Mouse (Mus musculus): Measurements from ENCODE around the gene Ckm. TPM values are rescaled to one million over a fixed set of nuclear protein-coding genes. Genes with fewer than 3 reads are reported as not detected.
A peak's percentile ranks its signal among the peaks of the same experiment; 100 is the strongest.

The Ckm gene
- polyA plus RNA-seq (2016; fragmentation: Nextera tagmentation; extraction: Ambion mirVana), result not detected in 2 replicates

DNA sequence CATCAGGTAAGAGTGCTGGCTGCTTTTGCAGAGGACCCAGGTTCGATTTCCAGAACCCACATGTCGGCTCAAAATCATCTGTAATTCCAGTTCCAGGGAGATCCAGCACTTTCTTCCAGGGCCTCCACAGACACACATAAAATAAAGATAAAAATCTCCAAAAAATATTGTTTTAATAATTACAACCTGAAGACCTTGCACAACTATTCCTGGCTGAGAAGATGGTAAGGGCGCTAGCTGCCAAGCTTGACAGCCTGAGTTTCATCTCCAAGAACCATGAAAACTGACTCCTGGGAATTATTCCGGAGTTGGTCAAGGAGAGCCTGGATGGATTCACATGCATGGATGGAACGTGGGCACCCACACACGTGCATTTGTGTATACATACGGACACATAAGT lies at the start of gene Ckm:
TSS of gene Ckm (plus strand) at position 301 of the 400 bp plus-strand sequence.
- 56% methylated on average over 7 of the region's 7 CpGs for WGBS
- no peaks in the 10 kb centered on the region for H3K36me3 ChIP-seq
- no peak for DNase-seq (ENCODE audit: low spot score)
- peak within 1 kb of the TSS; percentile 74 for H3K4me3 ChIP-seq
- peak within 1 kb of the TSS; percentile 68; the same call in 1 of the 2 replicates for H3K27ac ChIP-seq
- H3K27me3 ChIP-seq (ENCODE audit: low read depth, poor library complexity, severe bottlenecking), result peaks cover 73% of the 10 kb centered on the region
- peaks cover 5% of the 10 kb centered on the region for H3K9me3 ChIP-seq (replicated peaks)
- H3K4me1 ChIP-seq, result peaks cover 21% of the 10 kb centered on the region

DNA sequence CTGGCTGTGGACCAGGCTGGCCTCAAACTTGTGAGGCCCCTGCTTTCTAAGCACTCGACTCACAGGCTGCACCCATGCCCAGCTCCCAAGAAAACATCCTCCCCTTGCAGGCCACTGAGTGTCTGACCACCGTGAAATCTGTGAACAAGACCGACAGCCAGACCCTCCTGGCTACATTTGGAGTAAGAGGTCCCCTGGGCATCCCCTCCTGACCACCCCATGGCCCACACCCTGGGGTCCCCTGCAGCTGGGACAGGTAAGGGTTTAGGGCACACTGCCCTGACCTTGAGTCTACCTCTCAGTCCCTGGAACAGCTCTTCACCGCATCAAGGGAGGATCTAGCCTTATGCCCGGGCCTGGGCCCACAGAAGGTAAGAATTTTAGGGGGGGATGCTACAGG lies 49.6 kb upstream of the Ckm start:
- Histone ChIP-seq H3K27ac (no peak overlapping the region), H3K9me3 (replicated peaks) (no peaks in the 10 kb centered on the region), H3K4me1 (peaks cover 13% of the 10 kb centered on the region), H3K36me3 (peaks cover 80% of the 10 kb centered on the region), H3K4me3 (no peak overlapping the region), H3K27me3 (ENCODE audit: low read depth, poor library complexity, severe bottlenecking) (no peaks in the 10 kb centered on the region)
- 92% methylated on average over 5 of the region's 5 CpGs for WGBS
- no peak for DNase-seq (ENCODE audit: low spot score)

DNA sequence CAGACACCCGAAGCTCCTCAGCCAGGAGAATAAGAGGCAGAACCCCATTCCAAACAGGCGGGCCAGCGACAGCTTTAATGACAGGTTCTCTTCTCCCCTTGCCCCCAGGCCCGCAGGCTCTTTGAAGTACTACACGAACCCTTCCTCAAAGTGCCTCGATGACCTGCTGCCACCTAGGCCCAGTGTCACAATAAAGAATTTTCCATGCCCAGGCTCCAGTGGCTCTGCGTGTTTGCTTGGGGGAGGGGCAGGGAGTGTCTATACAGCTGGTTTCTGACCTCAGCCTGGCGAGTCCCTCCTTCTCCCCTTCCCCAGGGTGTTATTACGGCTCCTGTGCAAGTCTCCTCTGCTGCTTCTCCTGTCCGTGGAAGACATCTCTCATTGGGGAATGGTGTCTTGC lies 48.3 kb upstream of the Ckm start:
- Histone ChIP-seq H3K27me3 (ENCODE audit: low read depth, poor library complexity, severe bottlenecking) (no peaks in the 10 kb centered on the region), H3K4me3 (no peak overlapping the region), H3K9me3 (replicated peaks) (no peaks in the 10 kb centered on the region), H3K36me3 (peaks cover 68% of the 10 kb centered on the region), H3K27ac (no peak overlapping the region), H3K4me1 (peaks cover 26% of the 10 kb centered on the region)
- 75% methylated on average over 10 of the region's 10 CpGs for WGBS
- no peak for DNase-seq (ENCODE audit: low spot score)

DNA sequence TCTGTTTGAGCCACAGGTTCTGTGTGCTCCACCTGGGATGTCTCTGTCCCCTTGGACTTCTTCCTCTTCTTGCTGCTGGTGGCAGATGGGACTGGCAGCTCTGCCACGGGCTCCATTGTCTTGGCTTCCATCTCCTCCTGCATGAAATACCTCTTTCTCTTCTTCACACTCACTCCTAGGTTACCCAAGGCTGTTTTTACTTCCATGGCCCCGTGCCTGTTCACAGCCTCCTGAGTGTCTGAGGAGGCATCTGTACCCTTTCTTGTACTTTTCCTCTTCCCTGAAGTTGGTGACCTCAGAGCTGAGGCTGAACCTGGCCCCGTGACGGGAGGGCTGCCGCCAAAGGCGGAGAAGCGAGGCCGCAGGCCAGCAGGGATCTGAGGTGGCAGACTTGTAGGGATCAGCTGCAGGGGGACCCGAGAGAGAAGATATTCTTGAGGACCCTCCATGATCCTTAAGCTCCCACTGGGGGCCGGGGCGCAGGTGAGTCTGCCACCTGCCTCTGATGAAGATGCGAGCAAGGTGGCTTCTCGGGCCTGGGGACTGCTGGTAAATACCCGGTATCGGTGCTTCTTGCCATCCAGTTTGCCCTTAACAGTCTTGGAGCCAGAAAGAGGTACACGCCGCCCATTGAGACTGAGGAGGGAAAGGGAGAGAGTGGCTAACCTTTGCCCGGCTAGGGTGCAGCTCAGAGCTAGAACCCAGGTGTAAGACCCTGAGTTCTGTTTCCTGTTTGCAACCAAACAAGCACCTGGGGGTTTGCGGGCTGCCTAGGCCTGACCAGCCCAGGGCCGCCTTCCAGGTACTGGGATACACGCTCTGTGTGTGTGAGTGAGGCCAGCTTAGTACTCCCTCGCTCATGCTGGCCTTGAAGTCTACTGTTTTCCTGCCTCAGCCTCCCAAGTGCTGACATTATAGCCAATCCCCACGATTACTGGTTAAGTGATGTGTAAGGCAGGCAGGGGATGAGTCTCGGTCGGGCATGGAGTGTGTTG lies 46.9 kb upstream of the Ckm start:
- peaks cover 7% of the 10 kb centered on the region for H3K27me3 ChIP-seq (ENCODE audit: low read depth, poor library complexity, severe bottlenecking)
- H3K4me1 ChIP-seq, result peaks cover 37% of the 10 kb centered on the region
- H3K9me3 ChIP-seq (replicated peaks), result no peaks in the 10 kb centered on the region
- H3K36me3 ChIP-seq, result peaks cover 55% of the 10 kb centered on the region
- peak overlapping the region; percentile 87 for H3K4me3 ChIP-seq
- no peak for DNase-seq (ENCODE audit: low spot score)
- WGBS, result 95% methylated on average over 25 of the region's 25 CpGs
- no peak overlapping the region for H3K27ac ChIP-seq

DNA sequence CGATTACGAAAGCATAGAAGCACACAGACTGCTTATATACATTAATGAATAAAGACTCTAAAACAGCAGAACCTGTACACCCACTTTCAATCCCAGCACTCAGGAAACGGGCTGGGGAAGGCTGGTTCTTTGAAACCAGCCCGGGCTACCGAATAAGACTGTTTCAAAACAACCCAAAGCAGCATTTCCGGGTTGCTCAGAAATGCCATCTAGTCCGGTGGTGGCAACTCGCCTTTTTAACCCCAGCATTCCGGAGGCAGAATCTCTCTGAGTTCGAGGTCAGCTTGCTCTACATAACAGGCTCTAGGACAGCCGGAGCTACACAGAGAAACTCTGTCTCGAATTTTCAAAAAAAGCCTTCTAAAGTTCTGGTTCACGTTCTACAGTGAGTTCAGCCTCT lies 45.9 kb upstream of the Ckm start:
- H3K27me3 ChIP-seq (ENCODE audit: low read depth, poor library complexity, severe bottlenecking), result peaks cover 17% of the 10 kb centered on the region
- 23% methylated on average over 13 of the region's 13 CpGs for WGBS
- peaks cover 37% of the 10 kb centered on the region for H3K4me1 ChIP-seq
- peak overlapping the region; percentile 90 for H3K27ac ChIP-seq
- peak overlapping the region; percentile 87 for H3K4me3 ChIP-seq
- H3K9me3 ChIP-seq (replicated peaks), result no peaks in the 10 kb centered on the region
- DNase-seq (ENCODE audit: low spot score), result no peak
- H3K36me3 ChIP-seq, result peaks cover 45% of the 10 kb centered on the region

DNA sequence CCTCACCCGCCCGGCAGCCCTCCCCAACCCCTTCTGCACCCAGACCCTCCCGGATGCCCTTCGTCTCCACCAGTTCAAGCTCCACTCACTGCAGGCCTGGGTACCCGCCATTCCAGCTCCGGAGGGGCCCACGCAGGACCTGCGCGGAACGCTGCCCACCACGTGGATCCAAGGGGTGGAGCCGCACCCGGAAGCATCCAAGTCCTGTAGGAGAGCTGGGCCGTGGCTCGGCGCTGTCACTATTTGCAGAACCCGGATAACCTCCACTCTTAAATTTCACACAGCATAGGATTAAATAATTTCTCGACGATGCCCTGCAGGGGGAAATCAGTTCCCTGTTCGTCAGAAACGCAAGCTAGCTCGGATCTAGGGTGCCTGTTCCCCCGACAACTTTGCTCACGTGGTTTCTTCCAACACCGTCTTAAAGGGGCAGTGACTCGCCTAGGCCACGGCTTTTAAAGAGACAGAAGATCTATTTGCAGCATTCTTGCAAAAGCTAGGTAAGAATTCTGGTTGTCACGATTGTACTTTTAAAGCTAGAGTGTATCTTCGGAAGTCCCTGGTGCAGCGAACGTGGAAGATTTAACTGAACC lies 45.2 kb upstream of the Ckm start, which contains the start of the genes Cd3eap and Ppp1r13l:
TSS of gene Cd3eap (minus strand) at position 185 of the 593 bp plus-strand sequence.
TSS of gene Ppp1r13l (plus strand) at position 451 of the 593 bp plus-strand sequence.
- peak; percentile 89 for DNase-seq (ENCODE audit: low spot score)
- Histone ChIP-seq H3K9me3 (replicated peaks) (no peaks in the 10 kb centered on the region), H3K27ac (peak within 1 kb of the TSS; percentile 90), H3K27me3 (ENCODE audit: low read depth, poor library complexity, severe bottlenecking) (peaks cover 25% of the 10 kb centered on the region), H3K4me1 (peaks cover 37% of the 10 kb centered on the region), H3K36me3 (peaks cover 37% of the 10 kb centered on the region), H3K4me3 (peak within 1 kb of the TSS; percentile 87)
- under 1% methylated on average over 31 of the region's 31 CpGs for WGBS

DNA sequence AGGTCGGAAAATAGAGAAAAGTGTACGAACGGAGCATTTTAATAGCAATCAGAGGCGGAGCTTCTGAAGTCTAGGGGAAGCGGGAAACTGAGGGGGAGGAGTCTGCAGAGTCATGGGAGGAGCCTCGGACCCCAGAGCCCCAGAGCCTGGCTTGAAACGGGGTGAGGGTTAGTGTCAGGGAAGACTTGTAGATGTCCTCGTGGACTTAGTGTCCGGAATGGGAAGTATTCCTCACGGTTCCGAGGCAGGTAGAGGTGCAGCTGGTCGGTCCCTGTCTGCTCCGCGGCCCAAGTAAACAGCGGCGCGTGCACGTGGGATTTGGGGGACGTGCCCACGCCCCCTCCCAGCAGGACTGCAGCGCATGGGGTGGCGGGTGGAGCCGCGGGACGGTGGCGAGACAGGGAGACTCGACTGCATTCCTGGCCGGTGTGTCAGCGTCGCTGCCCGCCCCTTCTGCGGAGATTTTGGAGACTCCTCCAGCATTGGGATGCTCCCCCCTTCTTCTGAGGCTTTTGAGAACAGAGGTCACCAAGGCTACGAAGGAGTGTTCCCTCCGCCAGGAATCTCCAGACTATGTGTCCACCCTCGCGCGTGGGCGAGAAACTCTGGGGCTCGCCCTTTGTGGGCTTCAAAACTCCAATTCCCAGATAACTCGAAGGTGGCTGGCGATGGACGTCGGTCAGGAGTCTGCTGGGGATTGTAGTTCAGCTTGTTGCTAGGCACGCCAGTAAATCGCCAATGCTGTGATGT lies 44.5 kb upstream of the Ckm start:
- H3K4me3 ChIP-seq, result peak overlapping the region; percentile 87
- peaks cover 31% of the 10 kb centered on the region for H3K36me3 ChIP-seq
- H3K9me3 ChIP-seq (replicated peaks), result no peaks in the 10 kb centered on the region
- H3K27ac ChIP-seq, result peak overlapping the region; percentile 90
- peak; percentile 80 for DNase-seq (ENCODE audit: low spot score)
- H3K4me1 ChIP-seq, result peaks cover 37% of the 10 kb centered on the region
- H3K27me3 ChIP-seq (ENCODE audit: low read depth, poor library complexity, severe bottlenecking), result peaks cover 26% of the 10 kb centered on the region
- WGBS, result under 1% methylated on average over 45 of the region's 45 CpGs

DNA sequence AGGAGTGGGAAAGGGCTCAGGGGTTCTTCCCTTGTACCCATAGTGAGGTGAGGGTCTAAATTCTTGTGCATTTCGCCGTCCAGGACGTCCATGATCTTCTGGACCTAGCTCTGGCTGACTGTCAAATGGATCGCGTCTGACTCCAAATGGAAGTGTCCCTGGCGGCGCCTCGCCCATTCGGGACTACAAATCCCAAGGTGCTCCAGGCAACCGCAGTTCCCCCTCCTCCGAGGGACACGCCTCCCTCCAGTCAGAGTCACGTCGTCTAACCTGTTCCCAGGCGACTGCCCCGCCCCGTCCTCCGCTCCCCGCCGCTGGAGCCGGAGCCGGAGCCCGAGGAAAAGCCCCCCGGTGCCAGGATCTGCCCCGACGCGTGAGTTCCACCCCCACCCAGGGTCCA lies 43.6 kb upstream of the Ckm start:
- peak; percentile 87 for DNase-seq (ENCODE audit: low spot score)
- under 1% methylated on average over 27 of the region's 27 CpGs for WGBS
- peaks cover 37% of the 10 kb centered on the region for H3K4me1 ChIP-seq
- H3K27ac ChIP-seq, result peak overlapping the region; percentile 43
- no peaks in the 10 kb centered on the region for H3K9me3 ChIP-seq (replicated peaks)
- H3K27me3 ChIP-seq (ENCODE audit: low read depth, poor library complexity, severe bottlenecking), result peaks cover 26% of the 10 kb centered on the region
- H3K36me3 ChIP-seq, result peaks cover 24% of the 10 kb centered on the region
- peak overlapping the region; percentile 87 for H3K4me3 ChIP-seq

DNA sequence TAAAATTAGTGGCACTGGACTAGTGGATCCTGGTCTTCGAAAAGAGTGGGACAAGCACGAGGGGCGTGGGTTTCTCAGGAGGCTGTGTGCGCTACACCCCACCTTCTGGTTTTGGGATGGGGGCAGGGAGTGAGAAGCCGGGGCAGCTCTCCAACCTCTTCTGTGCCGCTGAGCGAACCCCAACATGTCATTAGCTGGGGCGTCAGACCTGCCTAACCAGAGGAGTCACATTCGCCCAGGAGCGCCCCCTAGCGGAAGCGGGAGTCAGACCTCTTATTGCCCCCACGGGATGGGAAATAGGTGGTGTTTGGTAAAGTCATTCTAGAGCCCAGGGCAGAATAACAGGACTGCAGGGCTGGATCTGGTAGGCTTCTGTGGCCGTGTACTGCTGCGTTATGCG lies 42.9 kb upstream of the Ckm start:
- H3K27ac ChIP-seq, result no peak overlapping the region
- WGBS, result 13% methylated on average over 16 of the region's 16 CpGs

DNA sequence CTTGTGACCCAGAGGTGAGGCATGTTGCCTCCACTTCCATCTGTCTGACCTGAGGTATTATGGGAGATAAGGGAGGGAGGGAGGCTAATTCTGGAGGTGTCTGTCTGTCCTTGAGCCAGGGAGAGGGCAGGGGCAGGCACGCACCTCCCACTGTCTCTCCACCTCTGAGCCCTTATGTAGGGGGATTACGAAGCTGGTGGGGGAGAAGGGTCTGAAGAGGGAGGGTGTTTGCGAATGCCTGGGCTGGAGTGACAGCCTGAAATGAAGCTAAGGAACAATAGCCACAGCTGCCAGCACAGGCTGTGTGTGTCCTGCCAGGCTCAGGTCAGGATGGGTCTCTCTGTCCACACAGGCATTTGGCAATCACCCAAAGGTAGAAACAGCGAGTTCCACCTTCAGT lies 42.3 kb upstream of the Ckm start:
- peaks cover 37% of the 10 kb centered on the region for H3K4me1 ChIP-seq
- WGBS, result 56% methylated on average over 4 of the region's 4 CpGs
- H3K4me3 ChIP-seq, result peak overlapping the region; percentile 18

More for the DNA sequence above, 42.9 kb upstream of the Ckm start:
- no peaks in the 10 kb centered on the region for H3K9me3 ChIP-seq (replicated peaks)
- H3K4me1 ChIP-seq, result peaks cover 37% of the 10 kb centered on the region
- H3K36me3 ChIP-seq, result peaks cover 16% of the 10 kb centered on the region
- H3K4me3 ChIP-seq, result peak overlapping the region; percentile 87
- peaks cover 26% of the 10 kb centered on the region for H3K27me3 ChIP-seq (ENCODE audit: low read depth, poor library complexity, severe bottlenecking)
- DNase-seq (ENCODE audit: low spot score), result peak; percentile 81

DNA sequence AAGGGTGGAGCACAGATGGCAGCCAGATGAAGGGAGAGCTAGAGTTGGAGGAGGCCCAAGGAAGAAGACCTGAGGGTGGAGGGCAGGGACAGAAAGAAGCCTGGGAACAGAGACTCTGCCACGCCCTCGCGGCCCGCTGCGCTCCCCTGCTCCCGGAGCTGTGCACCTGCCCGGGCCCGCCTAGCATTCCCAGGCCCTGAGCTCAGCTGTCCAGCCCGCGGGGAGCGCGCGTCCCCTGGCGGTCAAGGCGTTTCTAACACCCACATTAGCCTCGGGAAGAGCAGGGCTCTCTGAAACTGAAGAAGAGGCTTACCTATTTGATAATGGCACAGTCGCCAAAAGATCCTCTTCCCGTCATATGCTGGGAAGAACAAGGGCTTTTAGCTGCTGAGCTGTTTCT lies 40.7 kb upstream of the Ckm start:
- Histone ChIP-seq H3K9me3 (replicated peaks) (no peaks in the 10 kb centered on the region), H3K36me3 (no peaks in the 10 kb centered on the region), H3K27me3 (ENCODE audit: low read depth, poor library complexity, severe bottlenecking) (peaks cover 35% of the 10 kb centered on the region), H3K27ac (no peak overlapping the region; the same call in 1 of the 2 replicates), H3K4me3 (0 out of 2 replicates have a peak overlapping the region, but pooled peaks have one; percentile 7), H3K4me1 (peaks cover 32% of the 10 kb centered on the region)
- DNase-seq (ENCODE audit: low spot score), result peak; percentile 76
- 2% methylated on average over 18 of the region's 18 CpGs for WGBS

More for the DNA sequence above, 42.3 kb upstream of the Ckm start:
- H3K36me3 ChIP-seq, result peaks cover 11% of the 10 kb centered on the region
- H3K9me3 ChIP-seq (replicated peaks), result no peaks in the 10 kb centered on the region
- DNase-seq (ENCODE audit: low spot score), result no peak
- H3K27me3 ChIP-seq (ENCODE audit: low read depth, poor library complexity, severe bottlenecking), result peaks cover 26% of the 10 kb centered on the region
- no peak overlapping the region for H3K27ac ChIP-seq

DNA sequence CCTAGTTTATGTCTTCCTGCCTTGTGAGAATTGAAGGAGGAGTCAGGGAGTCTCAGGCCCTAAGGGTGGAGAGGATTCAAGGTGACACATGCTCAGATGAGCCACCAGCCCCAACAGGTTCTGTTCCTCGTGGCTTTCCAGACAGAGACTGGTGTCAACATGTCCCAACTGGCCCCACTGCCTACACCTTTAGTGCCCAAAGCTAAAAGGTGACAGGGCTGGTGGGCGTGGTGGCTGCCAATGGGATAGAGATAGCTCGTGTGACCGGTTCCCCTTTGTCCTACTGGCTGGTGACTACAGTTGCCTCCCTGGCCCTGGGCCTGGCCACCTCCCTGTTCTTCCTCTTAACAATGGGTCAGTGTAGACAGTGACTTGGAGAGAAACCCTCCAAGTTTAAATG lies 39.2 kb upstream of the Ckm start:
- 68% methylated on average over 4 of the region's 4 CpGs for WGBS
- H3K27me3 ChIP-seq (ENCODE audit: low read depth, poor library complexity, severe bottlenecking), result peaks cover 50% of the 10 kb centered on the region
- H3K4me3 ChIP-seq, result no peak overlapping the region
- no peaks in the 10 kb centered on the region for H3K9me3 ChIP-seq (replicated peaks)
- H3K36me3 ChIP-seq, result no peaks in the 10 kb centered on the region
- no peak overlapping the region for H3K27ac ChIP-seq
- peaks cover 34% of the 10 kb centered on the region for H3K4me1 ChIP-seq
- DNase-seq (ENCODE audit: low spot score), result no peak
